Mouse (Mus musculus) lung, embryonic 14.5 days (tissue): ENCODE measurements around the gene Pdgfa. TPM values are rescaled to one million over a fixed set of nuclear protein-coding genes. Genes with fewer than 3 reads are reported as not detected.

Source experiments
- ATAC-seq: fragments of 200-750 bp; cut with Nextera tagmentation; 2 replicates; pipeline ENCODE4 v1.8.0; 2017; ENCODE audit warnings: mild to moderate bottlenecking, moderate TSS enrichment, moderate library complexity; ENCODE audit not compliant: insufficient read depth
- DNase-seq: peaks from one replicate; pipeline ENCODE4 v3.0.0-alpha.2; 2015
- H3K27ac ChIP-seq: fragments of 300-500 bp; sonication (generic); 2 replicates; pipeline ENCODE4 v1.5.1; 2014; ENCODE audit warnings: low read depth, mild to moderate bottlenecking, moderate library complexity
- H3K27me3 ChIP-seq: fragments of 300-500 bp; sonication (generic); 2 replicates; pipeline ENCODE4 v1.6.1; 2014; ENCODE audit warnings: low read length, control low read depth; ENCODE audit not compliant: insufficient read depth
- H3K36me3 ChIP-seq: fragments of 300-500 bp; sonication (generic); 2 replicates; pipeline ENCODE4 v1.6.1; 2014; ENCODE audit warnings: control low read depth; ENCODE audit not compliant: insufficient read depth
- H3K4me1 ChIP-seq: fragments of 300-500 bp; sonication (generic); 2 replicates; pipeline ENCODE4 v1.6.1; 2014; ENCODE audit warnings: antibody characterized with exemption, control low read depth; ENCODE audit not compliant: insufficient read depth
- H3K4me2 ChIP-seq: fragments of 300-500 bp; sonication (generic); 2 replicates; pipeline ENCODE4 v1.6.1; 2014; ENCODE audit warnings: mild to moderate bottlenecking
- H3K4me3 ChIP-seq: fragments of 300-500 bp; sonication (generic); 2 replicates; pipeline ENCODE4 v1.5.1; 2014; ENCODE audit warnings: low read depth, low read length
- H3K9ac ChIP-seq: fragments of 300-500 bp; sonication (generic); 2 replicates; pipeline ENCODE4 v1.6.1; 2014
- H3K9me3 ChIP-seq: fragments of 300-500 bp; sonication (generic); 2 replicates; pipeline ENCODE4 v1.6.1; 2016; ENCODE audit warnings: low read depth, low read length, control low read depth
- CTCF ChIP-seq: IDR thresholded peaks from 2 replicates; pipeline ENCODE4 v1.5.1; 2016; ENCODE audit warnings: antibody characterized with exemption, low read depth
- WGBS: fragments of 180-500 bp; shearing (Covaris S2); extraction: QIAGEN DNeasy Blood & Tissue Kit; methylation state at CpG from one replicate; pipeline ENCODE4 v1.1.7; 2014; 5-methylcytosine and 5-hydroxymethylcytosine counted together
- polyA plus RNA-seq: library from polyadenylated mRNA; unstranded; fragments of >200 nt; fragmentation: Nextera tagmentation; extraction: Ambion mirVana; gene quantifications from 2 replicates; pipeline ENCODE4 v1.2.1, GENCODE M21; 2014

Gene Pdgfa
- polyA plus RNA-seq, 1 experiment from 2014 or later = 40.9 TPM

DNA sequence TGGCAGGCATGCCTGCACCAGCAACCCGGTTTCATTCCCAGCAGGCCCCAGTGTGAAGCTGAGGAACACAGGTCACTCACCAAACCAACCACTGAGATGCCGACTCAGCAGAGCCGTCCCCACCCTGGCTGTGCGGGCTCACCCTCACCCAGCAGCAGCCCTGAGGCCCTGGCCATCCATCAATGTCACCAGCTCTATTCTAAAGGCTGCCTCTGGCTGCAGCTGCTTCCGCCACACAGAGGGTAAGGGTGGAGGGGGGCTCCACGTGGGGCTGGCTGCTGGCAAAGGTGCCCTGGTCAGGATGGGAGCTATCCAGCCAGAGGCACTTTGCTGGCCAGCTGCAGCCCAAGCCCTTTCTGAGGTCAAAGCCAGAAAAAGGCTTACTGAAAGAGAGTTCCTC lies 62.6 kb downstream of the Pdgfa start:
- H3K4me3 ChIP-seq = no peak overlapping the region
- H3K4me2 ChIP-seq = no peak overlapping the region
- H3K9me3 ChIP-seq = no peaks in the 10 kb centered on the region
- H3K27ac ChIP-seq = no peak overlapping the region
- 12% methylated on average over 6 of the region's 6 CpGs for WGBS
- peaks cover 17% of the 10 kb centered on the region; the same call in 1 of the 2 replicates for H3K4me1 ChIP-seq
- DNase-seq (peak; percentile 56), ATAC-seq (peak; percentile 76; the same call in 1 of the 2 replicates)
- TF ChIP-seq CTCF = no peak
- H3K27me3 ChIP-seq = no peaks in the 10 kb centered on the region
- no peak overlapping the region for H3K9ac ChIP-seq
- no peaks in the 10 kb centered on the region for H3K36me3 ChIP-seq

DNA sequence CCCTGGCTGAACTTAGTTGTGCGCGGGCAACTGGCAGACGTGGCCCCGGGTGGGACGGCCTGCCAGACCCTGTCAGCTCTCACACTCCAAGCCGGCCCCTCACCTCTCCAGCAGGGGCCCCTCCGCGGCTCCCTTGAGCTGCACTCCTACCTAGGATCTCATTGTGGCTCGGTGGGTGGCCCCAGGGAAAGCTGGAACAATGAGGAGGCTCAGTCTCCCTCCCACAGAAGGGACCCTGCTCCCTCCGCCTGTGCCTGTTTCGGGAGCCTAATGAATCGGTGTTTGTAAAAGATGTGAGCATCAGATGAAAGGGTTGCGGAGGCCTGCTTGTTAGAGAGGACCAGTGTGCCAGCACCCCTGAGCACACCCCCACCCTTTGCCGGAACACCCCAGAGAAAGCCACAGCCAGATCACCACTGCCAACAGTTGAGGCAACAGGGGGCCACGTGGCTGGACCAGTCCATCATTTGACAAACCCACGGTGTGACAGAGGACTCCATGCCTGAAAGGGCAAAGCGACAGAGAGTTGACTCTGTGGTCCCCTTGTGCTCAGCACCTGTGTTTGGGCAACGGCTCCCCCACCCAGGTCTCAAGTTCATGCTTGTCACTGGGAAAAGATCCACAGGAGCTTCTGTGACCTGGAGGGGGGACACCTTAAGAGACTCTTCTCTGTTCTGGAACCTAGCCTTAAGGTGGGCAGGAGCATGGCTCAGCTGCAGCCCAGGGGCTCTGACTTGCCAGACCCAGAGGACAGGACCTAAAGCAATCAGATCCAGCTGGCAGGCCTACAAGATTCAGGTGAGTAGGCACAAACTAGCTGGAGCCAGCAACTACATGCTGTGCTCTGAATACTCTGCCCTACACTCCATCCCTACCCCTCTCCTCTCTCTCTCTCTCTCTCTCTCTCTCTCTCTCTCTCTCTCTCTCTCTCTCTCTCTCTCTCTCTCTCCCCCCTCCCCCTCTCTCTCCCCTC lies 64.4 kb downstream of the Pdgfa start:
- Histone ChIP-seq H3K27me3 (no peaks in the 10 kb centered on the region), H3K27ac (peak overlapping the region; percentile 9; the same call in 1 of the 2 replicates), H3K4me3 (no peak overlapping the region), H3K9me3 (no peaks in the 10 kb centered on the region), H3K36me3 (no peaks in the 10 kb centered on the region), H3K4me1 (peaks cover 10% of the 10 kb centered on the region; the same call in 1 of the 2 replicates), H3K9ac (no peak overlapping the region; the same call in 1 of the 2 replicates), H3K4me2 (peak overlapping the region; percentile 18; the same call in 1 of the 2 replicates)
- no peak for TF ChIP-seq CTCF
- DNase-seq (peak; percentile 26), ATAC-seq (peak; percentile 38; the same call in 1 of the 2 replicates)
- WGBS = 18% methylated on average over 18 of the region's 18 CpGs

DNA sequence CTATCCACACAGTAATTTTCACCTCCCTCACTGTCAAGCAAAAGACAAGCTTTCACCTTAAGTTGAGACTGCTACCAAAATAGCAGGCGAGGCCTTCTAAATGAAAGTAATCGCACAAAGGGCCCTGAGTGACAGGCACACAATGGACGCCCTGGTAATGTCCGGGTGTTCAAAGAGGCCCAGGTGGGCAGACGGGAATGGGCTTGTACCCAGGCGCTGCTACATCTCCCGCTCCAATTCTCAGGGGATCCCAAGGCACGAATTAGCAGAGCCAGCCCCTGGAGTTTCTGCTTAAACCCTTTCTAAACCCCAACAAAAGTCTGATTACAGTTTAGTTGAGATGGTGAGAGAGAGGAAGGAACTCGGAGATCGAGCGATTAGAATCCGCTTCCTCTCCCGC lies 65.3 kb downstream of the Pdgfa start:
- WGBS = 30% methylated on average over 13 of the region's 13 CpGs
- no peaks in the 10 kb centered on the region for H3K27me3 ChIP-seq
- ATAC-seq = no peak
- no peak for DNase-seq
- no peak for TF ChIP-seq CTCF
- H3K4me3 ChIP-seq = no peak overlapping the region
- peaks cover 10% of the 10 kb centered on the region; the same call in 1 of the 2 replicates for H3K4me1 ChIP-seq
- no peaks in the 10 kb centered on the region for H3K9me3 ChIP-seq
- no peak overlapping the region; the same call in 1 of the 2 replicates for H3K27ac ChIP-seq
- no peak overlapping the region for H3K9ac ChIP-seq
- H3K36me3 ChIP-seq = no peaks in the 10 kb centered on the region
- H3K4me2 ChIP-seq = no peak overlapping the region

DNA sequence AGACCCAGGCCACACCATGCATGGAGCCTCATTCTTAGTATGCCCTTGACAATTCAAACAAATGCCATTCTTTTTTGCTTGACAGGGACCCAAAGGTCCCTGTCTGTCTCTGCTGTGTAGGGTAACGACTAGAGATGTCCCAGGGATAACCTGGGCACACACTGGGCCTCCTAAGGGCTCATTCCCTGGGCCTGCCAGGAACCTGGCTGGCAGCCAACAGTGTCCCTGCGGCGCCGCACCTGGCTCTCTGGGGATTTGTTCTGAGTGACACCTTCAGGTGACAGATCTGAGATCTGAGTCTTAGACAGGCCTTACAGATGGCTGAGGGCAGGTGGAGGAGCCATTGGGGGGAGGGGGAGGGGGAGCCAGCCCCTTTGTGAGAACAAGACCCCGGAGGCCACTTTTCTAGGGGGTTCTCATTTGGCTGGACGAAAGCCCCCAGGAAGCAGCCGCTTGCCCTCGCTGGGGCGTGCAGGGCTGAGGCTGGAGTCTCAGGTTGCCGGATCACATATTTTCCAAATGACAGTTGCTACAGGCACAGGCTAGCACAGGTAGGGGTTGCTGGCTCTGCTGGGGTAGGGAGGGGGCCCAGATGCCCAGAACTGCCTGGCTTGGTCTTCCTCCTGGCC lies 67.2 kb downstream of the Pdgfa start:
- DNase-seq = peak; percentile 57
- Histone ChIP-seq H3K9me3 (no peaks in the 10 kb centered on the region), H3K4me2 (no peak overlapping the region), H3K4me1 (peaks cover 10% of the 10 kb centered on the region; the same call in 1 of the 2 replicates), H3K36me3 (no peaks in the 10 kb centered on the region), H3K9ac (no peak overlapping the region), H3K27me3 (no peaks in the 10 kb centered on the region), H3K4me3 (no peak overlapping the region), H3K27ac (no peak overlapping the region)
- no peak for TF ChIP-seq CTCF
- no peak for ATAC-seq
- 44% methylated on average over 10 of the region's 10 CpGs for WGBS

Other genes starting within 250 kb of the Pdgfa start
- gene Fam20c, start 242.9 kb downstream of the Pdgfa start, polyA plus RNA-seq = 7.3 and 8.4 TPM in 2 replicates
- not detected in 2 replicates for gene Gm5294, start 177.3 kb downstream of the Pdgfa start, polyA plus RNA-seq
- 12.0 and 13.5 TPM in 2 replicates for gene Prkar1b, start 152.6 kb upstream of the Pdgfa start, polyA plus RNA-seq
- 8.6 and 9.0 TPM in 2 replicates for gene Dnaaf5, start 152.9 kb upstream of the Pdgfa start, polyA plus RNA-seq
- 53.3 and 57.7 TPM in 2 replicates for gene Sun1, start 203.3 kb upstream of the Pdgfa start, polyA plus RNA-seq